Mouse (Mus musculus) erythroblast, embryonic 14.5 days (primary cell): ENCODE measurements around the gene Zswim8.

Experiments used
- GATA1 ChIP-seq: IDR thresholded peaks from 2 replicates; pipeline ENCODE4 v1.6.1; 2012; ENCODE audit warnings: low read length, inconsistent platforms, mixed read lengths
- TAL1 ChIP-seq: IDR thresholded peaks from 3 replicates; pipeline ENCODE4 v1.6.1; 2012; ENCODE audit warnings: low read length, inconsistent platforms, mixed read lengths

DNA sequence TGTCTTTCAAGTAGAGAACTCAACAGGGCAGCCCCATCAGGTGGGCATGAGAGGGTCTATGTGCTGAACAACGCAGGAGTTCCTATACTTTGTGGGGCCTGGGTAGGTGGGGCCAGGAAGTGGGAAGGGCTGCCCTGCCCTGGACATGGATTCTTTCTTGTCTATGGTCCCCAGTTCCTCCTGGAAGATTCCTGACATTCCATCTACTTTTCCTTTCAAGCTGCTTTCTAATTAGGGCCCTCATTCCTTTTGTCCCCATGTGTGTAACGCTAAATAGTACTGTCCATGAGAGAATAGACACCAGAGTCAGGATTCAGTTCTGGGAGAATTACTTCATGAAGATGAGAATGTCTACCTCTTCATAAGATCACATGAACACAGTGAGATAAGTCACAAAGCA lies 43.8 kb upstream of the Zswim8 start:
- no peak for TF ChIP-seq GATA1
- no peak for TF ChIP-seq TAL1
